Mouse (Mus musculus): ENCODE data around the gene Gfi1b. TPM values are rescaled to one million over a fixed set of nuclear protein-coding genes. Genes with fewer than 3 reads are reported as not detected.

The Gfi1b gene
- polyA plus RNA-seq, 1 experiment from 2014 or later = not detected

- ATAC-seq (ENCODE audit: low FRiP score) = no peak
- Histone ChIP-seq H3K9me3 (replicated peaks) (no peaks in the 10 kb centered on the region), H3K36me3 (peaks cover 41% of the 10 kb centered on the region), H3K27me3 (replicated peaks) (no peaks in the 10 kb centered on the region), H3K9ac (replicated peaks) (no peak overlapping the region), H3K4me2 (no peak overlapping the region), H3K27ac (replicated peaks) (no peak overlapping the region), H3K4me1 (no peaks in the 10 kb centered on the region), H3K4me3 (replicated peaks) (no peak overlapping the region)
- 87% methylated on average over 4 of the region's 4 CpGs for WGBS
Observed at GRCm38 (mm10) chr2:28564380-28564779, 57.4 kb downstream of the Gfi1b start.

- H3K4me1 ChIP-seq = no peaks in the 10 kb centered on the region
- H3K9me3 ChIP-seq (replicated peaks) = no peaks in the 10 kb centered on the region
- no peak overlapping the region for H3K4me2 ChIP-seq
- no peaks in the 10 kb centered on the region for H3K27me3 ChIP-seq (replicated peaks)
- H3K4me3 ChIP-seq (replicated peaks) = no peak overlapping the region
- peaks cover 35% of the 10 kb centered on the region for H3K36me3 ChIP-seq
- H3K9ac ChIP-seq (replicated peaks) = no peak overlapping the region
- no peak overlapping the region for H3K27ac ChIP-seq (replicated peaks)
- ATAC-seq (ENCODE audit: low FRiP score) = no peak
Observed at GRCm38 (mm10) chr2:28563830-28564229, 58.0 kb downstream of the Gfi1b start.

GRCm38 (mm10) chr2:28563303-28563702, 58.5 kb downstream of the Gfi1b start, which contains the start of gene Cel:
Gene Cel, minus strand, starts transcription at chr2:28563403.
- peaks cover 30% of the 10 kb centered on the region for H3K36me3 ChIP-seq
- H3K4me3 ChIP-seq (replicated peaks) = no peak within 1 kb of the TSS
- H3K4me2 ChIP-seq = no peak within 1 kb of the TSS
- H3K4me1 ChIP-seq = no peaks in the 10 kb centered on the region
- 69% methylated on average over 6 of the region's 6 CpGs for WGBS
- no peak within 1 kb of the TSS for H3K27ac ChIP-seq (replicated peaks)
- no peak for ATAC-seq (ENCODE audit: low FRiP score)
- no peaks in the 10 kb centered on the region for H3K9me3 ChIP-seq (replicated peaks)
- no peaks in the 10 kb centered on the region for H3K27me3 ChIP-seq (replicated peaks)
- H3K9ac ChIP-seq (replicated peaks) = no peak within 1 kb of the TSS

Small RNA genes within 50 kb of the gene (microRNA-seq; reads per million reads assigned to microRNA genes)
- not detected for gene Gm22824

Other genes starting within 250 kb of the Gfi1b start
- gene Ppp1r26, start 175.2 kb downstream of the Gfi1b start, polyA plus RNA-seq (2015; fragmentation: Nextera tagmentation; extraction: Ambion mirVana) = 12.4 and 13.9 TPM in 2 replicates
- 4.4 and 5.7 TPM in 2 replicates for gene 1700007K13Rik, start 155.7 kb downstream of the Gfi1b start, polyA plus RNA-seq (2015; fragmentation: Nextera tagmentation; extraction: Ambion mirVana)
- 51.4 and 55.5 TPM in 2 replicates for gene Mrps2, start 153.9 kb downstream of the Gfi1b start, polyA plus RNA-seq (2015; fragmentation: Nextera tagmentation; extraction: Ambion mirVana)
- 1.2 and 2.1 TPM in 2 replicates for gene Gbgt1, start 125.1 kb downstream of the Gfi1b start, polyA plus RNA-seq (2015; fragmentation: Nextera tagmentation; extraction: Ambion mirVana)
- 2.1 and 3.5 TPM in 2 replicates for gene Gm10134, start 115.9 kb downstream of the Gfi1b start, polyA plus RNA-seq (2015; fragmentation: Nextera tagmentation; extraction: Ambion mirVana)
- 64.7 and 70.4 TPM in 2 replicates for gene Ralgds, start 108.9 kb downstream of the Gfi1b start, polyA plus RNA-seq (2015; fragmentation: Nextera tagmentation; extraction: Ambion mirVana)
- 0.09 and 3.3 TPM in 2 replicates for gene Cel, start 58.6 kb downstream of the Gfi1b start, polyA plus RNA-seq (2015; fragmentation: Nextera tagmentation; extraction: Ambion mirVana)
- gene Gtf3c5, start 38.2 kb downstream of the Gfi1b start, polyA plus RNA-seq (2015; fragmentation: Nextera tagmentation; extraction: Ambion mirVana) = 37.2 and 40.1 TPM in 2 replicates
- 29.8 and 33.3 TPM in 2 replicates for gene Tsc1, start 19.2 kb upstream of the Gfi1b start, polyA plus RNA-seq (2015; fragmentation: Nextera tagmentation; extraction: Ambion mirVana)
- gene Spaca9, start 77.7 kb upstream of the Gfi1b start, polyA plus RNA-seq (2015; fragmentation: Nextera tagmentation; extraction: Ambion mirVana) = 1.5 TPM in 2 replicates
- 1.7 and 1.8 TPM in 2 replicates for gene Ak8, start 78.2 kb upstream of the Gfi1b start, polyA plus RNA-seq (2015; fragmentation: Nextera tagmentation; extraction: Ambion mirVana)
- 14.2 and 14.4 TPM in 2 replicates for gene Gtf3c4, start 218.4 kb upstream of the Gfi1b start, polyA plus RNA-seq (2015; fragmentation: Nextera tagmentation; extraction: Ambion mirVana)
- 11.0 and 12.3 TPM in 2 replicates for gene Ddx31, start 218.4 kb upstream of the Gfi1b start, polyA plus RNA-seq (2015; fragmentation: Nextera tagmentation; extraction: Ambion mirVana)